Mouse (Mus musculus) lung, postnatal 0 days (tissue): ENCODE measurements around the gene Arhgap31. TPM values are rescaled to one million over a fixed set of nuclear protein-coding genes. Genes with fewer than 3 reads are reported as not detected.

ENCODE experiments used
- ATAC-seq: fragments of 200-750 bp; cut with Nextera tagmentation; 2 replicates; pipeline ENCODE4 v1.8.0; 2017; ENCODE audit warnings: moderate library complexity
- DNase-seq: peaks from one replicate; pipeline ENCODE4 v3.0.0-alpha.2; 2016; ENCODE audit warnings: low spot score
- H3K27ac ChIP-seq: fragments of 300-500 bp; sonication (generic); 2 replicates; pipeline ENCODE4 v1.5.1; 2014; ENCODE audit warnings: antibody characterized with exemption, mild to moderate bottlenecking, low read length, mixed read lengths
- H3K27me3 ChIP-seq: fragments of 300-500 bp; sonication (generic); replicated peaks from 2 replicates; pipeline ENCODE4 v1.6.1; 2014; ENCODE audit warnings: low read length, mixed read lengths; ENCODE audit not compliant: insufficient read depth
- H3K36me3 ChIP-seq: fragments of 300-500 bp; sonication (generic); 2 replicates; pipeline ENCODE4 v1.6.1; 2014; ENCODE audit warnings: low read length, mixed read lengths; ENCODE audit not compliant: insufficient read depth
- H3K4me1 ChIP-seq: fragments of 300-500 bp; sonication (generic); 2 replicates; pipeline ENCODE4 v1.6.1; 2014; ENCODE audit warnings: antibody characterized with exemption, low read depth, low read length, mixed read lengths; ENCODE audit not compliant: insufficient read depth
- H3K4me2 ChIP-seq: fragments of 300-500 bp; sonication (generic); replicated peaks from 2 replicates; pipeline ENCODE4 v1.6.1; 2014; ENCODE audit warnings: low read depth, mild to moderate bottlenecking, low read length, moderate library complexity, mixed read lengths
- H3K4me3 ChIP-seq: fragments of 300-500 bp; sonication (generic); 2 replicates; pipeline ENCODE4 v1.5.1; 2014; ENCODE audit warnings: low read depth, low read length
- H3K9ac ChIP-seq: fragments of 300-500 bp; sonication (generic); replicated peaks from 2 replicates; pipeline ENCODE4 v1.6.1; 2014; ENCODE audit warnings: low read depth, mild to moderate bottlenecking
- H3K9me3 ChIP-seq: fragments of 300-500 bp; sonication (generic); 2 replicates; pipeline ENCODE4 v1.6.1; 2016; ENCODE audit warnings: low read length, mixed read lengths
- CTCF ChIP-seq: IDR thresholded peaks from 2 replicates; pipeline ENCODE4 v1.5.1; 2016; ENCODE audit warnings: antibody characterized with exemption, mild to moderate bottlenecking
- EP300 ChIP-seq: IDR thresholded peaks from 2 replicates; pipeline ENCODE4 v1.6.1; 2016; ENCODE audit warnings: antibody characterized with exemption, mild to moderate bottlenecking, control low read depth
- WGBS: fragments of 180-500 bp; shearing (Covaris S2); extraction: QIAGEN DNeasy Blood & Tissue Kit; methylation state at CpG from one replicate; pipeline ENCODE4 v1.1.7; 2014; 5-methylcytosine and 5-hydroxymethylcytosine counted together
- polyA plus RNA-seq: library from polyadenylated mRNA; unstranded; fragments of >200 nt; fragmentation: Nextera tagmentation; extraction: Ambion mirVana; gene quantifications from 2 replicates; pipeline ENCODE4 v1.2.1, GENCODE M21; 2015

The Arhgap31 gene
- 19.2 and 23.6 TPM in 2 replicates for polyA plus RNA-seq

DNA sequence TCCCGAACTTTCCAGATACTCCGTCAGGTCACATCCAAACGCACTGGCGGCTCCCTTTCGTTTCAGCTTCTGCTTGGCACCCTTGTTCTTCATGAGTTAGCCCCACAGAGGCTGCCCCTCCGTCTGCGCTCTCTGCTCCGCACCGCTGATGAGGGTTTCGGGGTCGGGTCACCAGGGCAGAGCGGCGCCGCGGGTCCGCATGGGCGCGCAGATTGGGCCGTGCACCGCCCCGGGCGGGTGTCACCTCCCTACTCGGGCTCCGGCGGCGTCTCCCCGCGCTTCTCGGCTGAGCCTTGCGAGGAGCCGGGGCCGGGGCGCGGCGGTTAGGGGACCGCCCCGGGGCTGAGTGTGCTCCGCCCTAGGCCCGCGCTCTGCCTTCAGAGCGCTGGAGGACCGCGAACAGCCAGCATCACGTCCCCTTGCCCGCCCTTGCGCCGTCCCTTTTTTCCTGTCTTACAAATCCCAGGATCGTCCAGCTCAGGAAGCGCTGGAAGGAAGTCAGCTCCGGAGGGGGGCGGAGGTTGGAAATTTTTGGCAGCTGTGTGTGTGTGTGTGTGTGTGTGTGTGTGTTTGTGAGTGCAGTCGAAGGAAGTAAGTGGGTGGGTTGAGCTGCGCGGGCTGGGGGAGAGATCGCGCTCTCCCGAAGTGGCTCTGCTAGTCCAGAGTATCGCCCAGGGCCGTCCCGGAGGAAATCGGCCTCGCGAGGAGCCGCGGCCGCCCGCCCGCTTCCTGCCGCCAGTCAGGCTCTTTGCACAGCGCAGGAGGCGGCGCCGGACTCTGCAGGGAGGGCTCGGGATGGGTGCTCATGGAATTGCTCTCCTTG, at the start of gene Arhgap31:
Gene Arhgap31 (minus strand): TSS at position 694 of the 823 bp plus-strand sequence.
- peaks cover 20% of the 10 kb centered on the region; the same call in 1 of the 2 replicates for H3K4me1 ChIP-seq
- TF ChIP-seq CTCF: no peak; the same call in 1 of the 2 replicates
- TF ChIP-seq EP300: peak; percentile 92
- H3K4me2 ChIP-seq: peak within 1 kb of the TSS; percentile 69
- H3K27ac ChIP-seq: peak within 1 kb of the TSS; percentile 97
- H3K9me3 ChIP-seq: no peaks in the 10 kb centered on the region
- DNase-seq: peak; percentile 94
- H3K36me3 ChIP-seq: no peaks in the 10 kb centered on the region
- no peaks in the 10 kb centered on the region for H3K27me3 ChIP-seq
- H3K4me3 ChIP-seq: peak within 1 kb of the TSS; percentile 67
- WGBS: under 1% methylated on average over 64 of the region's 74 CpGs
- peak; percentile 95 for ATAC-seq
- H3K9ac ChIP-seq: peak within 1 kb of the TSS; percentile 76

DNA sequence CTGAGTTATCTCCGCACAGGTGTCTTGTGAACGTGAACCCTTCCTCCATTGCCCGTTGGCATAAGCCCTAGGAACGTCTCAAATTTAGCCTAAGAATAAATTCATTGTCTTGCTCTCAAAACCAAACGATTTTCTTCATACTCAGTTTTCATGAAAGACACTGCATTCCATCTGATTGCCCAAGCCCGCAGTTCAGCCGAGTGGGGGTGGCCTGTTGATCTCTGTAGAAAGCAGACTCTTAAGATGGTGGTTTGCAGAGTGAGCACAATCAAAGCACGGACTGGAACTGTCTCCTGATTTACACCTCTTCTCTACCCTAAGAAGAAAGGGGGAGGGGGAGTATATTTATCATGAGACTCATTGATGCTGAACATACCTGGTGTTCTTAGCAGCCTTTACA, 49.3 kb upstream of the Arhgap31 start:
- DNase-seq (peak; percentile 82), ATAC-seq (peak; percentile 54)
- TF ChIP-seq EP300 (peak; percentile 55; the same call in 1 of the 2 replicates), CTCF (no peak)
- Histone ChIP-seq H3K4me2 (no peak overlapping the region), H3K36me3 (peaks cover 20% of the 10 kb centered on the region; the same call in 1 of the 2 replicates), H3K4me1 (peaks cover 12% of the 10 kb centered on the region; the same call in 1 of the 2 replicates), H3K27me3 (no peaks in the 10 kb centered on the region), H3K9ac (no peak overlapping the region), H3K9me3 (no peaks in the 10 kb centered on the region), H3K4me3 (no peak overlapping the region), H3K27ac (peak overlapping the region; percentile 62)
- WGBS: 57% methylated on average over 8 of the region's 8 CpGs

DNA sequence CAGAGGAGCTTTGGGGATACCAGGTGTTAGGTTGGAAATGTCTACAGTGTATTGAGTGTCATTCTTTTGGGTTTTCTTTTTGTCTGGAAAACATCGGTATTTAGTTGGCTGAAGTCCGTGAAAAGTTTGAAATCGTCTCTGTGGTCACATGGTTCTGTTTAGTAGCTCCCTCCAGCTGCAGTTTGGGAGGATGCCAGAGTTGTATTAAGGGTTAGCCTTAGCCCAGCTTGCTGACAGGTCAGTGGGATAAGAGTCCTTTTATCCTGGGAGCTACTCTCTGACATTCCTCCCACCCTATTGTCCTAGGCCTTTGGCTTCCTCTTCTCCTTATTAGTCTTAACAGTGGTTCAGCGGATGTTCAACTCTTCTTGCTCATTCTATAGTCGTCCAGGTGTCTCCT, 48.9 kb upstream of the Arhgap31 start:
- H3K36me3 ChIP-seq: peaks cover 18% of the 10 kb centered on the region; the same call in 1 of the 2 replicates
- no peak overlapping the region for H3K4me2 ChIP-seq
- DNase-seq: peak; percentile 63
- no peaks in the 10 kb centered on the region for H3K27me3 ChIP-seq
- ATAC-seq: peak; percentile 47
- peaks cover 16% of the 10 kb centered on the region; the same call in 1 of the 2 replicates for H3K4me1 ChIP-seq
- TF ChIP-seq CTCF (no peak), EP300 (no peak)
- no peaks in the 10 kb centered on the region for H3K9me3 ChIP-seq
- WGBS: 71% methylated on average over 5 of the region's 5 CpGs
- H3K4me3 ChIP-seq: no peak overlapping the region
- no peak overlapping the region for H3K9ac ChIP-seq
- peak overlapping the region; percentile 62 for H3K27ac ChIP-seq

DNA sequence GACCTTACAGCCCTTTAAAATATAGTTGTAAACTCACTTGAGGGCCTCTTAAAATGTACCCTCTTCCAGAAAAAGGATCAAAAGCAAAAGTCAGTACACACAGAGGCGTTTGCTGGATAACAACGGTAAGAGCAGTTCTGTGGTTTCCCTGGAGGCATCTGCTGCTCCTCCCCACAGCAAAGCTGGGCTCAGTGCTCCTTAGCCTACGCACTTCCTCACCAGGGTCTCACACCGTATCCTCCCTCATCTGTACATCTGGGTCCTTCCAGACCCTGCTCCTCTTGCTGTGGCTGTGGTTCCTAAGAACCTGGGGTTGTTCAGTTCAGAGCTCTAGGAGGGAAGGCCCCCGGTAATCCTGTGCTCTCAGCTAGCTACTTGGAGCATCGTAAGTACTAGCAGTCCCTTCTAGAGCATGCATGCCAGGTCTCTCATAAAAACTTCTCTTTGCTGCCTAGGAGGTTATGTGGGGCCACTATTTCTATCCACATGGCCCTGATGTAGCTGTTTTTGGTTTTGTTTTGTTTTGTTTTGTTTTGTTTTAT, 47.8 kb upstream of the Arhgap31 start:
- Histone ChIP-seq H3K4me2 (no peak overlapping the region), H3K9ac (no peak overlapping the region), H3K27ac (no peak overlapping the region), H3K27me3 (no peaks in the 10 kb centered on the region), H3K36me3 (peaks cover 18% of the 10 kb centered on the region; the same call in 1 of the 2 replicates), H3K4me3 (no peak overlapping the region), H3K4me1 (peaks cover 16% of the 10 kb centered on the region; the same call in 1 of the 2 replicates), H3K9me3 (no peaks in the 10 kb centered on the region)
- TF ChIP-seq CTCF (no peak), EP300 (no peak)
- ATAC-seq: no peak
- no peak for DNase-seq
- WGBS: 72% methylated on average over 6 of the region's 6 CpGs

DNA sequence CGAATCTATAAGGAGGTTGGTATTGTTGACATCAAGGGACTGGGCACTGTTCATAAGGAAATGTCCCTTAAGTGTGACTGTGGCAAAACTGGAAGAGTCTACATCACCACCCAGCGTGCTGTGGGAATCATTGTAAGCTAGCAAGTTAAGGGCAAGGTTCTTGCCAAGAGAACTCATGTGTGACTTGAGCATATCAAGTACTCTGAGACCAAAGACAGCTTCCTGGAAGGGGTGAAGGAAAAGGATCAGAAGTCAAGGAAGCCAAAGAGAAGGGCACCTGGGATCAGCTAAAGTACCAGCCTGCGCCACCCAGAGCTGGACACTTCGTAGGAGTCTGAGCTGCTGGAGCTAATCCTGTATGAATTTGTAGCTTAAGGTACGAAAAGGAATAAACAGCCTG, 47.2 kb upstream of the Arhgap31 start:
- TF ChIP-seq CTCF (no peak), EP300 (no peak)
- WGBS: 93% methylated on average over 5 of the region's 5 CpGs
- H3K4me1 ChIP-seq: peaks cover 22% of the 10 kb centered on the region; the same call in 1 of the 2 replicates
- H3K4me3 ChIP-seq: no peak overlapping the region
- H3K9ac ChIP-seq: no peak overlapping the region
- H3K9me3 ChIP-seq: no peaks in the 10 kb centered on the region
- DNase-seq (no peak), ATAC-seq (no peak)
- no peak overlapping the region for H3K27ac ChIP-seq
- peaks cover 14% of the 10 kb centered on the region; the same call in 1 of the 2 replicates for H3K36me3 ChIP-seq
- no peaks in the 10 kb centered on the region for H3K27me3 ChIP-seq
- H3K4me2 ChIP-seq: no peak overlapping the region
